Mouse (Mus musculus) WW6 (cell line): ENCODE measurements around the gene Susd3.

ENCODE experiments used
- DNase-seq: peaks from one replicate; pipeline ENCODE4 v3.0.0-alpha.2; 2013; ENCODE audit warnings: low read depth, low spot score

The Susd3 gene

DNA sequence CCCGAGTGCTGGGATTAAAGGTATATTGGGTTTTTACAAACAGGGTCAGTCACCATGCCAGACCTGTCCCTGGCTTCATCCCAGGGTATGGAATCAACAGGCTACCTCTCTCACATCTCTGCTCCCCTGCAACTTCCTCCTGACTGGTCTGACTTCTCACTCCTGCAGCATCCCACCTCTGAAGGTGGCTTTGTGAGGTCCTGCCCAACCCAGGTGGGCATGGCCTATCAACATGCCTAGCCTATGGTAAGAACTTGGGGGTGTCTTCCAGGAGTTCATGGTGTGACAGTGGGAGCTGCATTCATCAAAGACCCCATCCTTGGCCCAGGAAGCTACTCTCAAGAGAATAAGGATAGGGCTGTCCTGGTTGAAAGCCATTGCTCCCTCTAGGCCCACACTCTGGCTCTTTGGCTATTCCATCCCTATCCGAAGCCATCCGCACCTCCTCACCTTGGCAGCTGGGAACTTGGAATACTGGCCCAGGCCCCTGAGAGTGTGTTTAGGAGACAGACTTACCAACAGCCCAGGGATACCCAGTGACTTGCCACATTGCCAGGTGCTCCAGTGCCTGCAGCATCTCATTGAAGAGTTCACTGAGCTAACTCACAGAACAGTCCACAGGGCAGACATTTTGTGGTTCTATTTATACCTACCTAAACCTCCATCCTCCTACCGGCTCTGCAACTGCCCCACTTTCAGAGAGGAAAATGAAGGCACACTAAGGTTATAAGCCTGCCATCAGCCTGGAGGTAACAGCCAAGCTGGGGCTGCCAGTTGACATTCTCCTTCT is 35.6 kb downstream of the Susd3 start:
- DNase-seq: no peak

DNA sequence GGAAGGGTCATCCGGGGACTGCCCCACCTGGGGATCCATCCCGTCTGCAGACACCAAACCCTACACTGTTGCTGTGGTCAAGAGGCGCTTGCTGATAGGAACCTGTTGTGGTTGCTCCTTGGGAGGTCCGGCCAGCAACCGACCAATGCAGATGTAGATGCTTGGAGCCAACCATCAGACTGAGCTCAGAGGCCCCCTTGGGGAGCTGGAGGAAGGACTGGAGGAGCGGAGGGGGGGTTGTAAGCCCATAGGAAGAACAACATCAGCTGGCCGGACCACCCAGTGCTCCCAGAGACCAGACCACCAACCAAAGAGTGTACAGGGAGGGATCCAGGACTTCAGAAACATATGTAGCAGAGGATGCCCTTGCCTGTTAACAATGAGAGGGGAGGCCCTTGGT is 39.2 kb downstream of the Susd3 start:
- no peak for DNase-seq

DNA sequence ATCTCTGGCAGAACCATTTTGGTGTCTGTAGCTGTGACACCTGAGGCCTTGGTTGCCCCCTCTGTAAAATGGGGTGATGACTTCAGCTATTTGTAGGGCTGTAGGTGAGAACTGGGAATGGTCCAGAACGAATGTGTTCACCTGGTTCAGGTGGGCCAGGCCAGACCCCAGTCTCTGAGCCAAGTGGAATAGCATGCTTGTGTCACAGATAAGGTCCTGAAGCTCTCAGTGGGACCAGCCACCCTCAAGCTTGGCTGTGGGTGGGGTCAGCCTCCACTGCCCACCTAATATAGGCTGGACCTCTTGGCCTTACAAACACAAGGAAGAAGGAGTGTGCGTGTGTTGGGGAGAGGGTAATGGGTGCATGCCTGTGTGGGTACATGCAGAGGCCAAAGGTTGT is 42.2 kb downstream of the Susd3 start:
- no peak for DNase-seq

DNA sequence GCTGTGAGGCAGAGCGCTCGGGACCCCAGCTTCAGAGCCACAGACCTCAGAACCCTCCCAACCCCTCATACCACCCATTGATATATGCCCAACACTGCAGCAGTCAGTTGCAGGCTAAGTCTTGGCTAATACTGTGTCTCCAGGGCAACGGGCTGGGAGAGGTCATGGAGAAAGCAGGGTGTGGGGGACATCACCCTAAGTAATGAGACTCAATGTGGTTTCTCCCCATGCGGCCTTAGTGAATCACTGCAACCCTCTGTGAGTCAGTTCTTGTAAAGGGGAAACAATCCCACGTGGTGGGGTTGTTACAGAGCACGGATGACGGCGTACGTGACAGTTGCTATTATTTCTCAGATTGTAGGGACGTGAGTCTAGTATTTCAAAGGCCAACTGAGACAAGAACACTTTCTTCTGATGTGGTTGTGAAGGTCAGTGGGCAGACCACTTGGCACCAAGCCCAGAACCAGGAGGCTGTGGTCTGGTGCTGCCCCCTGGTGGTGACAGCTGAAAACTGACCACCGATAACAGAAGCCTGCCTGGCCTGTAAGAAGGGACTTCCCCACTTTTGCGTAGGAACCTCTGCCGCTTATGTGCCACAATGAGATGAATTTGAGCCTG is 43.0 kb downstream of the Susd3 start:
- no peak for DNase-seq

DNA sequence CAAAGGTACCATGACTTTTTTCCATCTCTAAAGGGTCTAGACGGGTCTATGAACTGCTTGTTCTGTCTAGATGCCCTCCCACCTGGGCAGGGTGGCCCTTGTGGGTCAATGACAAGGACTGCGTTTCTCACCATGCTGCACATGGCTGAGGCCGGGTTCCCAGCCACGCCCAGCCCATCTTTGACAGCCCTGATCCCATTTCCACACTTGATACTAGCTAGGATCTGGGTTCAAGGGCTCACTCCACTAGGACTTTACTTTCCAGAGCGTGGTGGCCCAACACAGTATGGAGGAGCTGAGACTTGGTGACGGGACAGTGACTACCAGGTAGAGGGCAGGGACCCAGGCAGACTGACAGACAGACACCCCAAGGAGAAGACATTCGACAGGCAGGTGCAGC is 46.0 kb downstream of the Susd3 start:
- DNase-seq: no peak

DNA sequence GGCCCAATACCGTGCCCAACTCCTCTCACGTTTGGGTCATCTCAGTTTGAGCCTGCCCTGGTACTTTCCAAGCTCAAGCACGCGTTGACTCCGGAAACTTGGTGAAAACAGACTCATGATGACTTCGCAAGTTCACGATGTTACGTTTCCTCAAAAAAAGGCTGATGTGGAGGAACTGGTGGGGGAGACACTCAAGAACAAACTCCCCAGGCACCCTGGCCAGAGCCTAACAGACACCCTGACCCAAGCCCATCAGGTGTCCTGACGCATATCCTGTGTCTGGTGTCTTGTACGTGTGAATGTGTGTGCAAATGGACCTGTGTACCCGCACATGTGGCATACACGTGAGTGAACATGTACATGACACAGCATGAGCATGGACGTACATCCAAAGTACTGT is 47.8 kb downstream of the Susd3 start:
- no peak for DNase-seq

DNA sequence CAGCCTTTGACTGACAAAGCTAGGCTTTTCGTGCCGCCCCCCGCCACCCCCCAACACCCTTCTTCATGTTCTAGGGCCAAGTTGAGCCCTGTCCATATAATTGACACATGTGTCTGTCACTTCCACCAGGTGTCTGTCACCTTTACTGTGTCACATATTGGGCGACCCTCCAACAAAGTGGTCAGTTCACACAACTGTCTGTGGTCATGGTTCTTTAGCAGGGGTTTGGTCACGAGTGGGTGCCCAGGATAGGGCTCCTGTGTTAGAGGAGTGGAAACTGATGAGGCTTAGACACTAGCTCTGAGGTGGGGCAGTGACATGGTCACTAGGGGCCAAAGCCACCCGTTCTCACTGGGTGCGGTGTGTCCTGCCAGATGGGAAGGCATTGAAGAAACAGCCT is 48.6 kb downstream of the Susd3 start:
- DNase-seq: no peak

DNA sequence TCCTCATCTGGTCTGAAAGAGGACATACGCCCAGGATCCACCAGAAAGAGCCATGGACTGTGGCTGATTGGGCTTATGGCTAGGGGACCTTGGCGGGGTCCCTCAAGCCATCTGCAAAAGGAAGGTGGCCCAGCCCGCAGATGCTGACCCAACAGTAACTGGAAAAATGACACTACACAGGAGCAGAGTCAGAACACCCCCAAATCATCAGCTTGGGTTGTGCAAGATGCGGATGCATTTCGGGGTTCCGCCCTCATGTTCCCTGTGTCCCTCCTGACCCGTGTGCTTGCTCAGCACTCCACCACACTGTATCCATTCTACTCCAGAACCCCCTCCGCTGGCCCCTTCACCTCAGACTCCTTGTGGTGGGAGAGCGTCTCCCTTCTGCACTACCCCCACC is 49.8 kb downstream of the Susd3 start:
- DNase-seq: no peak

DNA sequence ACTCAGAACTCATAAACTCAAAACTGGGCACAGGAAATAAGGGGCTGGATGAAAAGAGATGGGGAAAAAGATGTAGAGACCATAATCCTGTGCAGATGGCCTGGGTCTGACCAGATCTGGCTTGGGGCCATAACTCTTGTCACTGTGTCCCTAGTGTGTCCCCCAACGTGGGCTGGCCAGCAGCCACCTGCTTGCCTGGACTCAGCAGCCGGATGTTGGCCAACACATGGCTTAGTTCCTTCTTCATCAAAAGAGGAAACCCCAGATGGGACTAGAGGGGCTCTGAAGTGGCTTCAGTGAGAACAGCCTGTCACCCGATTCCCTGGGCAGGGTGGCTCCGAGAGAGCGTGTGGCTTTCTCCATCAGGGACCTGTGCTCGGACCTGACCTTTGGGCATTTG is 51.7 kb downstream of the Susd3 start:
- DNase-seq: no peak

DNA sequence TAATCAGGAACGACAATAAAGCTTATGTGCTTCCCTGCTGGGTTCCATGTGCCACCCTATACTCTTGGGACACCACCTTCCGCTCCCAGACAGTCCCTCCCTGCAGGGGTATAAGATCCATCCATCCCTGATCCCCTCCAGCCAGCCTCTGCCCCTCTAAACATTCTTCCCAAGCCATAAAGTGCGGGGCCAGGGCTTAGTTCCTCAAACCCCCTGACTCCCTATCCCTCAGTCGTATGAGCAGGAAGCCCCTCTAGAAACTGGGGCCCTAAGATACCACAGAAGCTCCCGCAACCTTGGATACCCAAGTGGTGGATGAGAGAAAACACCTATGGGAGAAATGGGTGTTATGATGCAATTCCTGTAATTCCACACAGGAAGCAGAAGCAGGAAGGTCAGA is 52.3 kb downstream of the Susd3 start:
- DNase-seq: no peak

DNA sequence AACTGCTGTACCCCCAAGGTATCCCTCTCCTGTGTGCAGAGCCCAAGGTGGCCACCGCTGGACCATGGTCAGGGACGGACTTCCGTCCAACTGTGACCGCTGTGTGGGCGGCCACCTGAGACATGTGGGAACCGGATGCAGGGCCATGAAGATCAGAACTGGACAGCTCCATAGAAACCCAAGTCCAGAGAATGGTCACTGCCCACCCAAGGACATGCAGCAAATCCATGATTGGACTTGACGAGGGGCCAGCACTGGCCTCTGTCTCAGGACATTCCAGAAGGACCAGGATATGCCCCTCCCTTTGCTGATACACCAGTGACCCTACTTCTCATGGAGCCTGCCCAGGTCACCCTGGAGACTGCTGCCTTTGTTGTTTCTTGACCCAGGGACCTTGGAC is 52.9 kb downstream of the Susd3 start:
- no peak for DNase-seq

DNA sequence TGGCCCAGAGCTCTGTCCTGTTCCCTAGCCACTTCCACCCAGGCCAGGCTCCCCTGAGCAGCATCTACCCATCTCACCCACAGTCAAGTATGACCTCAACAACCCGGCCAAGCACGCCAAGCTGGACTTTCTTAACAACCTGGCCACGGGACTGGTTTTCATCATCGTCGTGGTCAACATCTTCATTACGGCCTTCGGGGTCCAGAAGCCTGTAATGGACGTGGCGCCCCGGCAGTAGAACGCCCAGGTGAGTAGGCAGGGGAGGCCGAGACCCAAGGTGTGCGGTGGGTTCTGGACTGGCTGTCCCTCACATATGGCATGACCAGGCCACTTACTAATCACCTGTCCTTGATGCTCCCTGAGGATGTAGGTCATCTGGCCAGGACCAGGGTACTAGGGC is 53.7 kb downstream of the Susd3 start:
- no peak for DNase-seq

DNA sequence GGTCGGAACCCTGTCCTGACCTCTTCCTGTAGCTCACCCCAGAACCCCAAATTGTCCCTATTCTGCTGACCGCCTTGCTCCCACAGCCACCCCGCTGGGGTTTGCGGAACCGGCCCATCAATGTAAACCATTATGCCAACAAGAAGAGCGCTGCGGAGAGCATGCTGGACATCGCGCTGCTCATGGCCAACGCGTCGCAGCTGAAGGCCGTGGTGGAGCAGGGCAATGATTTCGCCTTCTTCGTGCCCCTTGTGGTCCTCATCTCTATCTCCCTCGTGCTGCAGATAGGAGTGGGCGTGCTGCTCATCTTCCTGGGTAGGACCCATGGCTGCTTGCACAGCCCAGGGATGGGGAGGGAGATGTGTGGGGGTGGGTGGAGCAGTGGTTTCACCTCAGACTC is 54.9 kb downstream of the Susd3 start:
- no peak for DNase-seq

DNA sequence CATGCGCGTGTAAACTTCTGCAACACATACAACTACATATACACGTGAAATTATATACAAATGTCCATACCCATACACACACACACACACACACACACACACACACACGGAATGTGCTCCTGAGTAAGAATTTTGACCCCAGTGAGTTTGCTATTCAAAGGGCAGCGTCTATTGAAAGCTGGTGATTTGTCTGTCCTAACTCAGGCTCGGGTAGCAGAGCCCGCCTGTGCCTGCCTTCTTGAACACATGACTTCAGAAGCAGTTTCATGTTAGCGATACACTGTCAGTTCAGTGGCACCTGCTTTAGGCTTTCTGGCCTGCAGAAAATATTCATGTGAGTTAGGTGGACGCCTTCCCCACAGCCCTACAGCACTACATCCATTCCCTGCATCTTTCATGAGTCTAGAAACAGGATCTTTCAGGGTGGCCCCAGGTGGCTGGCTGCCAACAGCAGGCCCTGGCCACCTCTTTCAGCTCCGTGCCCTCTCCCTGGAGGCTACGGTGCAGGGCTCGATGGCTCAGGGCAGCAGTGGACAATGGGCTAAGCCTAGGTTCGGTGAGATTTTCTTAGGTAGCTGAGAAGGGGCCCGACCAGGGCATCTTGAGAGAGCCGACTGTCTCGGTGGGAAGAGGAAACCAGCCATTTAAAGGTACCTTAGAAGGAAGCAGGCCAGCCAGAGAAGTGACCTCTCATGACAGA is 56.2 kb downstream of the Susd3 start:
- DNase-seq: no peak

DNA sequence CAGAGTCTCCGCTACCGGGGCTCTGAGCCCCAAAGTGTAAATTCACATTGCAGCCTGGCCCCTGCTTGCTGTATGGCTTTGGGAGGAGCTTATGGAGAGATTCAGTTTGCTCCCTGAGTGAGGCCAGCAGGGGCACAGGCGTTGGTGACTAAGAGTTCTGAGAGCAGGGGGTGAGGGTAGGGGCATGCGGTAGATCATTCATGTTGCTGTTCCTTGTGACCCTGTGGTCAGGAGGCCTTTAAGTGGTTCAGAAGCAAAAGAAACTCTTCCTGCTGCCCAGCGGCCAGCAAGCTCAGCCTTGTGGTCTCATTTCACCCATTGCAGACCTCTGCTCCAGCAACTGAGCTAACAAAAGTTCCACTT is 56.9 kb downstream of the Susd3 start:
- no peak for DNase-seq

DNA sequence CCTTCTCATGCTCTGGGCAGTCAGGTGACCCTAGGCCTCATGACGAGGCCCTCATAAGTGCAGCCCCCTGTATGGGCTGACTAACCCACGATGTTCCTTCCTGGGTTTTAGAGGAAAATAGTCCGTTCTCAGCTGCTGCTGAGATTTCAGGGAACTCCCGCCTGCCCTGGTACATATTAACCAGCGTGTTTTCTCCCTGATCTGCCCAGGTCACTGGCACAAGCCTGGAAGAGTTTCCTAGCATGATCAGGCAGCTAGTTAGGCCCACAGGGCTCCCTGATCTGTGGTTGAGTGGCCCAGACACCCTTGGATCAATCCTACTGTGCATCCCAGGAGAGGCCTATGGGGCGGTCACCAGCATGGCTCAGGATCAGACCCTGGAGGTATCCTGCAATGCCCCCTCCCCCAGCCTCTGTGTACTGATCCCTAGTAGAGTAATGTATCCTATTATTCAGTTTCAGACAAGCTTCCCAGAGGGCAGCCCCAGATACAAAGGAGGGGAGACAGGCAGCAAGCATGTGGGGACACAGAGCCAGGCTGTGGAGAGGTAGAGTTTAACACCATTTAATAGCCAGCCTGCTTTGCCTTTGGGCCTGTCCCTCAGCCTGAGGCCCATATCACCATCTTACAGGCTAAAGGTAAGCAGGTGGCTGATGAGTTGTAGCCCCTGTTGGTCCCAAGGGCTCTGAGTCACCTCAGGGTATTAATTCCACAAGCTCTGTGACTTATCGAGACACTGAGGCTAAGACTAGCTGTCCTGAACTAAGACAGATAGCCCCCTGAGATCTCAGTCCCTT is 57.4 kb downstream of the Susd3 start:
- DNase-seq: no peak

DNA sequence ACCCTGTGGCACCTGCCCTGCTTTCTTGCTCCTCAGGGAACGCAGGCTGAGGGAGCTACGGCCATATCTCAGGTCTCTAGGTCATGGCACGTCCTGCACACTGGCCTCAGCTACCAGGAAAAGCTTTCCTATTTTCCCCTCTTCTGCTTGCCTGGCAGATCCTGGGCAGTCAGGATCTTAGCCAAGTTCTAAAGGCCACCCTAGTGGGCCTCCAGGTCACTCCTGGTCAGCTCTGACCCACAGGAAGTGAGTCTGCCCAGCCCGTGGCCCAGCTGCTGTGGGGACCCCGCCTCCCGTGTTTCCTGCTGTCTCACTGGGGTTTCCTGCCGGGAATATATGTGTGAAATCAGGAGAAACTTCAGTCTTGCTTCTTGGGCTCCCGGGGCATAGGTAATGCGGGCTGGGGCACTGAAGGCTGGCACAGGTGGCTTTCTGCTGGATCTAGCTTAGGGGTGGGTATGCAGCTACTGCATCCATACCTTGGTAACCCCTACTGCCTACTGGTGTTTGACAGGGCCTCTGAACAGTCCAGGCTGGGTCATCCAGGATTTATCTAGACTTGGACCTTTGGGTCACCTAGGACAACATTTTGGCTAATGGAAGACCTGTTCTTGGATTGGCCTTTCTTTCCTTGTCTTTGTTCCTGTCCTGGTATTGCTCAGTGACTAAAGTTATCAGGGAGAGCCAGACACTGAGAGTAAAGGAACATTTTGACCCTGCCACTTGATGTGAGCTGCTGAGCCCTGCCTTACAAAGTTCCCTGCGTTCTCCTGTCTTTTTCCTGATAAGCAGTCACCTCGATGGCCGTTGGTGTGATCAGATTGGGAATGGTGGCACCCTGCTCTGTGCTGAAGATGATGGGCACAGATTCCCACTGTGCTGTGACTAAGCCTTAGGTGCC is 58.3 kb downstream of the Susd3 start:
- DNase-seq: no peak

DNA sequence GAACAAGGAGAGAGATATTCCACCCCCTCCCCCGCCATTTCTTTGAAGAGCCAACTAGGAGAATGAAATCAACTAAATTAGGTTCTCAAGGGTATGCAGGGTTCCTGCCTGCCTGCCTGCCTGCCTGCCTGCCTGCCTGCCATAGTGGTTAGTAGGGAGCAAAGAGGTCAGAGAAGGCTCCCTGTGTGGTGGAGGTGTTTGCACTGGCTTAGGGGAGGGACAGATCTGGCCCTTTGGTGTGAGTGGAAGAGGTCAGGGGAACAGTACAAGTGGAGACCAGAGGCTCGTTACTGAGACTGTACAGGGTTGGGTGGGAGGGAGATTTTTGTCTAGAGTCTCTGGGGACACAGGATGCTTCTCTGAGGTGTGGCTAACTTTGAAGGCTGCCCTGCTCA is 59.5 kb downstream of the Susd3 start:
- no peak for DNase-seq

DNA sequence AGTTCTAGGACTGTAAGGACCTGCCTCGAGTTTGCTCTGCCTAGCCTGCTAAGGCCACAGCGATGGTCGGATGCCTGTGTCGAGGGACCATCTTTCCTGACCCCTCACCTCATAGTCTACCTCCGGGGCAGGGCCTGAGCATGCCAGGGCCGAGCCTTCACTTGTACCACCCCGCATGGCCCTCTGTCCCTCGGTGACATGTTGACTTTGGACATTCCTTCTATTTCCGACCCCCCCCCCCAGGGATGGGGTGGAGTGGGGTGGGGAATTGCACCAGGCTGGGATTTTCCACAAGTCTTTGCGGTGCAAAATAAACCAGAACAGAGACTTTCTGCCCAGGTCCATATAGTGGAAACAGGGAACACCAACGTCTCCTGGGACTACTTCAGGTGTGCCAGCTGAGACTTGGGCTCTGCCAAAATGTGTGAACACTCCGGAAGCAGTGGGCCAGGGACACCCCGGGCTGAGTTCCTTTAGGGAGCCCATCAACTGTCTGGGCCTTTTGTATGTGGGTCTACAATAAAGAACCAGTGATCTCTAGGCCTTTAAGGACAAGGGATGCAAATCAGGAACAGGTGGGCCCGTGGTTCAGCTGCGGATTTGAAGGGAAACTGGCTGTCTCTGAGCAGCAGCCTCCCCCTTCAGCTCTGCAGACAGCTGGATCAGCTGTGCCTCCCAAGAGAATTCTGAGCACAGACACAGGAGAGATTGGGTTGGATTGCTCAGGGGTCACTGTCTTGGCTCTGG is 60.1 kb downstream of the Susd3 start:
- no peak for DNase-seq
